Mouse (Mus musculus): ENCODE measurements around the gene Myo16.

- TF ChIP-seq MYOD1 (IDR thresholded peaks at IDR 0.05; ENCODE audit: control insufficient read depth, insufficient read length, low read depth): no peak
- no peak for TF ChIP-seq CTCF (IDR thresholded peaks at IDR 0.05; ENCODE audit: control insufficient read depth, insufficient read depth, insufficient read length)
- TF ChIP-seq USF1 (IDR thresholded peaks at IDR 0.05; ENCODE audit: low read depth): no peak
- TF ChIP-seq CEBPB (IDR thresholded peaks at IDR 0.05; ENCODE audit: low read depth): no peak
- TF ChIP-seq MYOG (IDR thresholded peaks at IDR 0.05; ENCODE audit: control insufficient read depth, extremely low read depth, insufficient read length): no peak
- TF ChIP-seq MAX (IDR thresholded peaks at IDR 0.05): no peak
- no peak for TF ChIP-seq FOSL1 (IDR thresholded peaks at IDR 0.05; ENCODE audit: insufficient read depth, low read length, poor library complexity, severe bottlenecking)
These were observed 477.3 kb downstream of the Myo16 start for GRCm38 (mm10) chr8:10631006-10631405.

Measured in C2C12 (cell line).